Mouse (Mus musculus) c-Kit-positive CD71-positive TER-119-negative erythroid progenitor cells, embryonic 14.5 days (primary cell): Measurements from ENCODE around the gene Hist1h4c.
"Not testable (repeated sequence)": the region's sequence is repeated elsewhere in the genome, so short reads cannot be mapped to it uniquely, and the experiment has no call there.

ENCODE experiments used
- DNase-seq: peaks from one replicate; pipeline ENCODE4 v3.0.0-alpha.2; 2013; ENCODE audit warnings: low read depth

Hist1h4c gene

DNA sequence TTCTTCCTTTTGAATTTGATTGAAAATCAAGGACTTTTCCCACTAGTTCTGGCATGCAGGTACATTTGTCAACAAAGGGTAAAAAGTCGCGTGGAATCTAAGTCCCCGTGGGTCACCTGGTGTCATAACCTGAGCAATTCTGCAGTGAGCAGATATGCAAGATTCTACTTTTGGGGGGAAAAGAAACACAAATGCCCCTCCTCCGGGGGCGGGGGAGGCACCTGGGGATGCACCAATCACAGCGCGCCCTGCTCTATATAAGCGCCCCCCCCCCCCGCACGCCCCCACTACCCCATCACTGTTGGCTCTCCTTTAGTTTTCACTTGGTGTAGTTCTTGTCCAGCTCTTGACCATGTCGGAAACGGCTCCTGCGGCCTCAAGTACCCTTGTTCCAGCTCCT lies 2.7 kb downstream of the Hist1h4c start, which contains the start of gene Hist1h1t:
Hist1h1t (plus strand) TSS at position 301 of the 400 bp plus-strand sequence.
- no peak for DNase-seq

DNA sequence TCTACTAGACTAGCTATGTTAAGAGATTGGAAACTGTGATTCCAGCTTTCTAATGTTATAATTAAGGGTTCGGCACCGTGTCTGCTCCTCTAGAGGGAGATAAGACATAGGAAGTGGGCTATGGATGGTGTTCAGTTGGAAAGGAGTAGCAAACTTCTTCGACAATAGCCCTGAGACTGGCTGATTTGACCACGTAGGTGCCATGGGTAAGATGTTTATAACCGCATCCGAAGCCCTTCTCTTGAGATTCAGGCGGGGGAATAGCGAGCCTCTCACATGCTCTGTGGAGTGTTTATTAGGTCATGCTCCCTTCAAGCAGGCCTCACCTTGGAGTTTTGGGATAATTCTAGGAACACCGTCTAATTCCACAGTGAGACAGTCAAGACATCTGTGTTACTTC lies 3.3 kb downstream of the Hist1h4c start:
- no peak for DNase-seq

DNA sequence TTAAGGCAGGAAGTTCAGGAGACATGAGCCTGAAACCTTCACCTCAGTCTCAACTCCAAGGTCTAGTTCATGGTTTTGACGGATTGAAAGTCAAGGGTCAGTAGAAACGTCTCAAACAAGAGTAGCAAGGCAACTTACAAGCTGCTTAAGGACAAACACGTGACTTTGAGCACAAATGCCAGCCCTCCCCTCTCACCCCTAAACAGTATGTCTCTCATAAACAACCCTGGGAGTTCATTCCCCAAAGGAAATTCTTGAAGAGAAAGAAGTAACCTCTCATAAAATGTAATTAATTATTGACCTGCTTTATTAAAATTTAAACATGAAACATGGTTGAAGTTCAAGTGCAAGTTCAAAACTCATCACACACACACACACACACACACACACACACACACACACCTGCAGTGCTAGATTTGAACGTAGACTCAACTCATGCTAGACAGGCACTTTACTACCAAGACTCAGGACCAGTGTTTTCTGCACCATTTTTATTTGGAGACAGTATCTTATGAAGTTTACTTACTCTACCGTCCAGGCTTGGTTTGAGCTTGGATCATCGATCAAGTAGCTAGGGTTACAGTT lies 4.3 kb downstream of the Hist1h4c start:
- no peak for DNase-seq

DNA sequence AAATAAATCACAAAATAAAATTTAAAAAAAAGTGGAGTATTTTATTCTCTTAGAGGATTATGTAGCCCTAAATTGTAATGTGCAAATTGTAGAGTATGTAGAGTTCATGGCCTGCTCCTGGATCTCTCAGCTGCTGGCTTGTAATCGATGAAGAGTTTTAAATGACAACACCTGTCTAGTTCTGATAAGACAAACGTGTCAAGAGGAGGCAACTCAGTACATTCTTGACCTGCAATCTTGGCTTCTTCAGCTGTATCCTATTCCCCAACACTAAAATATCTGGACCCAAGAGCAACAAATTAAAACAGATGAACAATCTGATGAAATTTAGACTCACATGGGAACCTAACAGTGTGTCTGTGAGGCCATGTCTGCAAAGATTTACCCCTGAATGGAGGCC lies 8.8 kb downstream of the Hist1h4c start:
- DNase-seq: no peak

DNA sequence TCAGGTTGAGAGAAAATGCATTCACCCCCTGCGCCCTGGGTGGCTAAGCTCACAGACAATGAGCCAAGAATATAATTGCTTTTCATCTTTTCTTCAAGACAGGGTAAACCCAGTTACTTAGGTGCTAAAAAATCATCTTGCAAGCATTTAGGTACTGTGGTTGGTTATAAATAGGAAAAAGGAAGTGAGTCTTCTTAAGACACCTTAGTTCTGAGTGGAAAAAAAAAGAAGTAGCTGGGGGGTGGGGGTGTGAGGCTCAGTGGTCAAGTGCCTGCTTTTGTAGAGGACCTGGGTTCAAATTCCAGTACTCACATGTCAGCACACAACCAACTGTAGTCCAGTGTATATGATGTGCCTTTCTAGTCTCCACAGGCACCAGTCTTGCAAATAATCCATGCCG lies 9.3 kb downstream of the Hist1h4c start:
- DNase-seq: no peak

DNA sequence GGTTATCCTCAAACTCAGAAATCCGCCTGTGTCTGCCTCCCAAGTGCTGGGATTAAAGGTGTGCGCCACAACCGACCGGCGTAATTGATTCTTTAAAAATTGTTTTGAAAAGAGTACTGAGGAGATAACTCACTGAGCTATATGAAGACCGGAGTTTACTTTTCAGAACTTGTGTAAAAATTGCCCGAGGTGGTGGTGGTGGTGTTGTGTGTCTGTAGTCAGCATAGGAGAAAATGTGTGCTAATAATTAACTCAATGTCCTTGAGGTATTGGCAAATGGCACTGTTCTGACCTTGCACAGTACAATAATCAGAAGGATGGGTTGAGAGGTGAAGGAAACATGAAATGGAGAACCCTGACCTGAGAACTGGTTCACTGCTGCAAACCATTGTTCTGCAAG lies 10.3 kb downstream of the Hist1h4c start:
- no peak for DNase-seq

DNA sequence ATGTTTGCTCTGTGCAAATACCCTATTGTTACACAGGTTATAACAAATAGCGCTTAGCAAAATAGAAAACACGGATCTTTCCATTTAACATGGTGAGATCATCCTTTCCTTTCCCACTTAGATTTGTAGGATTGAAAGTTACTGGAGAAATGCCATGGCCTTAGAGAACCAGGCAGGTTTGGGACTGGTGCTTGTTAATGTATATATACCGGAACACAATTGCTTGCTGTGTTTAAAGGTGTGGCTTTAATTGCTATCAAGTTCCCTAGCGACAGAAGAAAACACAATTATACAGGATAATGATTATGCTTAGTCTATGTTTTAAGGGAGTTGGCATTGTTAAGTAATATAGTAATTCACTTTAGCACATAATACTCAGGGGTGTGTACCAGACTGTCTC lies 11.1 kb downstream of the Hist1h4c start:
- no peak for DNase-seq

DNA sequence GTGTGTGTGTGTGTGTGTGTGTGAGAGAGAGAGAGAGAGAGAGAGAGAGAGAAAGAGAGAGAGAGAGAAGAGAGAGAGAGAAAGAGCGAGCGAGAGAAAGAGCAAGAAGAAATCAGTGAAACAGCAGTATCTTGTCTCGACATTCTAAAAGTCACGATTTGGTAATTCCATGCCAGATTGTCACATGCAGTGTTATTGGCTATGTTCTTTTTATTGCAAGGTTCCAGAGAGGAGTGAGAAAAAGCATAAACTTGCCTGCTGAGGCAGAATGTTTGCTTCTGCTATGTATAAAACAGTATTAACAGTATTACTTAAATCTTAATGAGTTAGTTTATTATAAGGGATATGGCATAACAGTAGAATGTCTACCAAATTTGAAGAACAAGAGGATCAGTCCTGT lies 12.3 kb downstream of the Hist1h4c start:
- DNase-seq: no peak

DNA sequence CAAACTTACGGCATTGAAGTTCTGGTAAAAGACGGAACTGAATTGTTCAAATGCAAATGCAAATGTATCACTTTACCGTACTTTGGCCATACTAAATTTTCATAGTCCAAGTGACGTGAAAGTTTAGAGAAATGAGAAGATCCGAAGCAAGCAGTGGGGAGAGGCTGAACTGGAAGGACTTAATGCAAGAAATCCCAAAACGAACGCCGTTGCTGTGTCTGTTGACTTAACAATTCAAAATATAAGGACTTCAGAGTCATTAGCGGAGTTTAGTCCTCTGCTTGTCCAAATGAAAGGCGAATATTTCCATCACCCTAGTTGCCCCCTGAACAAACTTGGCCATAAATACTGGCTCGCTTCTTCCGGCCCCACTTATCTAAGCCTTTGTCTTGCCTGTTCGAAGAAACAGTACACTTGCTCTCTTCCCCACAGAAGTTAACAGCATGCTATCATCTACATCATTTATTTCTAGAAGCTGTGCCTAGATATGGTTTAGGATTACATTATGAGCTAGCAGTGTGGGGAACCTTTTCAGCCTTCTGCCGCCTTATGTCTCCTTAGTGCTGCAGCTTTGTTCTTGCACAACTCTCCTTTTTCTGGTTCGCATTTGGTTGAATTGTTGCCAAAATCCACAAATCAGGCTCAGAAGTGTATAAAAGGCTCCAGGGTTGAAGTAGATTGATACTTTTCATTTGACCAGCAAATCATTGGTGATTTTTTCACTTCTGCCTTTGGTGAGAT lies 13.0 kb downstream of the Hist1h4c start:
- no peak for DNase-seq

DNA sequence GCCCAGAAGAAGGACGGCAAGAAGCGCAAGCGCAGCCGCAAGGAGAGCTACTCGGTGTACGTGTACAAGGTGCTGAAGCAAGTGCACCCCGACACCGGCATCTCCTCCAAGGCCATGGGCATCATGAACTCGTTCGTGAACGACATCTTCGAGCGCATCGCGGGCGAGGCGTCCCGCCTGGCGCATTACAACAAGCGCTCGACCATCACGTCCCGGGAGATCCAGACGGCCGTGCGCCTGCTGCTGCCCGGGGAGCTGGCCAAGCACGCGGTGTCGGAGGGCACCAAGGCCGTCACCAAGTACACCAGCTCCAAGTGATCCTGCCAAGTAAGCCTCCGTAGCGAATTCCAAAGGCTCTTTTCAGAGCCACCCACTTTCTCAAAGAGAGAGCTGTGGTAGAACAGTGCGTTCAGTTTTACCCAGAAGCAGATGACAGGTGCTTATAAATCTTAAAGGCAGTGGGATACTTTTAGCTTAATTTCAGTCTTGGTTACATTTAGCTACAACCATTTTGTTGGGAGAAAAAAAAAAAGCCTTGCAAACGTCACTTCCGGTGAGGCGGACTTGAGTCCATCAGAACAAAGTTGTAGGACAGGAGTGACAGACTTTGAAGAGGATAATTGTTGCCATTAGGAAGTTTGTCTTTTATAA lies 13.8 kb downstream of the Hist1h4c start:
- DNase-seq: peak; percentile 87

DNA sequence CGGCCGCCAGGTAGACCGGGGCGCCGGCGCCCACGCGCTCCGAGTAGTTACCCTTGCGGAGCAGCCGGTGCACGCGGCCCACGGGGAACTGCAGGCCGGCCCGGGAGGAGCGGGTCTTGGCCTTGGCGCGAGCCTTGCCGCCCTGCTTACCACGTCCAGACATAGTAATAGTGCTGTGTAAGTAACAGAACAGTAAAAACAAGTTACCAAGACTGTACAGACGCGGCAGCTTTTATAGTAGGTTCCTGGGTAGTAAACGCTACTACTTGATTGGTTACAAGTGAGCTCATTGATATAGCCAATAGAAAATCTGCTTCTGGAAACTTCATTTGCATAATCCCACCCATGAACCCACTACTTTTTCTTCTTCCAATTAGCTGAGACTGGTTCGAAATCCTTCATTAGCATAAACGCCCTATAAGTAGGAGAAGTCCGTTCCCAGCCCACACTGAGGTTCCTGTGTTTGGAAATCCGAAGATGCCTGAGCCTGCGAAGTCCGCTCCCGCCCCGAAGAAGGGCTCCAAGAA lies 14.4 kb downstream of the Hist1h4c start, which contains the start of the genes Hist1h2ac and Hist1h2bc:
Hist1h2ac (minus strand) TSS at position 194 of the 527 bp plus-strand sequence.
Hist1h2bc (plus strand) TSS at position 445 of the 527 bp plus-strand sequence.
- DNase-seq: peak; percentile 95

DNA sequence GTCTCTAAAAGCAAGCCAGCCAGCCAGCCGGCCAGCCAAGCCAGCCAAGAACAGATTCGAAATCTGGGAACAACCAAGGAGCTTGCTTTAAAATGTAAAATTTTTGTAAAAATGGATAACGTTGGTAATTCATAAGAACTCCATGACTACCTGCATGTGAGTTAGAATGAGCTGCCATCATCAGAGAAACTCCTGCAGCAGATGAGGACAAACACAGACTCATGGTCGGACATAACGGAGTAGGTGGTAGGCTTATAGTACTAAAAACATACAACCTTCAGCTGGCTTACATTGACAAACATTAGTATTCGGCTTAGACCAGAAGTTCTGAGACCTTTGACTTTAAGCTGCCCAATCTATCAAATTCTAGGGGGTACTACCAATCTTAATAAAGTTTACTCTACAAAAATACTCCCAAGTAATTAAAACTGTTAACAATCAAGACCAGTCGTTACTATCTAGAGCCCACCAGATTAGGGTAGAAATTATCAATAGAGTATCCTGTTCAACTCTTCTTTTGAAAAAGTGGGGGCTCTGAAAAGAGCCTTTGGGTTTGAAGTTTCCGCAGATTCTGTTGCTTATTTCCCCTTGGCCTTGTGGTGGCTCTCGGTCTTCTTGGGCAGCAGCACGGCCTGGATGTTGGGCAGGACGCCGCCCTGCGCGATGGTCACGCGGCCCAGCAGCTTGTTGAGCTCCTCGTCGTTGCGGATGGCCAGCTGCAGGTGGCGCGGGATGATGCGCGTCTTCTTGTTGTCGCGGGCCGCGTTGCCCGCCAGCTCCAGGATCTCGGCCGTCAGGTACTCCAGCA lies 15.1 kb downstream of the Hist1h4c start:
- not testable (repeated sequence) for DNase-seq

DNA sequence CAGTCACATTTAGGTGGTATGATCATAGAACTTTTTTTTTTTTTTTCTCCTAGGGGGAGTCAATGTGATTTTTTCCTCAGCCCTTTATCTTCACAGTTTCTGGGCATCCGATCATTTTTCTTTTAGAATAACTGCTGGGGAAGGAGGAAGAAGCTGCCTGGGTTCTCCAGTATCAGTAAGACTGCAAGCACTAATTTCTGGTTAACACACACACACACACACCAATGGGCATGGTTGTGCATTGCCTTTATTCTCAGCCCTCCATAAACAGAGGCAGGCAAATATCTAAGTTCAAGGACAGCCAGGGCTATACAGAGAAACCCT lies 15.7 kb downstream of the Hist1h4c start:
- no peak for DNase-seq

DNA sequence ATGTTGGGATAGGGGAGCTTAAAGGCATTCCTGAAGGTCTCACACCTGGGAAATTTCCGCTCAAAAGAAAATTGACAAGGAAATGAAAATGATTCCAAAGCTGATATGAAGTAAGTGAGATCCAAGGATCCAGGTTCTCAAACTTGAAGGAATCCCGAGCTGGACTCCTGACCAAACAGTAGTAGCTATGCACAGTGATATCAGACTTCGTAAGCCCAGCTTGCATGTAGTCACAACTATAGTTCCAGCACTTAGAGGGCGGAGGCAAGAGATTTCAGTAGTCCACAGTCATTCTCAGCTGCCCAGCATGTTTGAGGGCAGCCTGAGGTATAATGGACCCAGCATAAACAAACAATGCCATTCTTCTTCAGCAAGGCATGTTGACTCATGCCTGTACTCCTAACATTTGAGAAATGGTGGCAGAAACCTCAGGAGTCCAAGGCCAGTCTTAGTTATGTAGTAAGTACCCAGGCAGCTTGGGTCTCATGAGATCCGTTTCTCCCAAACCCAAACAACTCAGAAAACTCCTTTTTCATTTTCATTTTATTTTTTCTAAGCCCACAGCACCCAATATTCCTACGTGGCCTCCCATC lies 16.2 kb downstream of the Hist1h4c start:
- DNase-seq: no peak

DNA sequence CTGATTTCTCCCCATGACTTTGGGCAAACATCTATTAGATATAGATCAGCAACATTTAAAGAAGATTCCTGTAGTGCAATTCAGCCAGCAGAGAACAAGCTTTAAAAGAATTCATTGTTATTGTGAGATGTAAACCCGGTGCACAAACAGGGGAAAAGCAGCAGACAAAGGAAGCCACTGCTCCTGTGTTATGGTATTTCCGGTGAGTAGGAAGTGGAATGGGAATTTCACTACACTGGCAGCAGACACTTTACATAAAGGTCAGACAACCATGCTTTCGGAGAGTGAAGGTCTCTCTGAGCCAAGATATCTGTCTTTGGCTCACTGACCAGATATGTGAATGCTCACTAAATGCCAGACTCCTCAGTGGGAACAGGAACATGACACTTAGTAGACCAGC lies 35.7 kb downstream of the Hist1h4c start:
- DNase-seq: no peak

DNA sequence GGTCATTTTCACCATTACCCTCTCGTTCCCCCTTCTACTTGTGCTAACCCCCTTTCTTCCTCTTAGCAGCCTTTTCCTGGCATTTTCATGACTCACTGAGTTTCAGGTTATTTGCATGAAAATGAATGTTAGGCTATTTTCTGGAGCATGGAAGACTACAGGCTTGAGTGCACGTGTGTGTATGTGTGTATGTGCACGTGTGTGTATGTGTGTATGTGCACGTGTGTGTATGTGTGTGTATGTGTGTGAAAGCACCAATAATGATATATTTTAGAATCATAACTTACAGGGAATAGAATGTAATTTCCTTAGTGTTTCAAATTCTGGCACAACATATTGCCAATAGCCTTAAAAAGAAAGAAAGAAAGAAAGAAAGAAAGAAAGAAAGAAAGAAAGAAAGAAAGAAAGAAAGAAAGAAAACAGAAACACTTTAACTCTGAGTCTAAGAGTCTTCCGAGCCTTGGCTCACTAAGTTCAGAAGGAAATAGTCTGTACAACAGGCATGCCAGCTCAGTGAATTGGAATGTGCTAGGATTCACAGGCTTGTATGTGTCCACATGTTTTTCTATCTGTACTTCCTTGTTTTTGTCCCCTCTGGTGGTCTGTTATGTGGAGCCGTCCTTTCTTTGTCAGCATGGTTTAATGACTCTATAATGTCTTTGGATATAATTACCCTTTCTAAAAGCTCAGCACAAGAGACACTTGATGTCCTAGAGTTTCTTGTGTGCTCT lies 38.5 kb downstream of the Hist1h4c start:
- no peak for DNase-seq
